Mouse (Mus musculus): ENCODE data around the gene Btnl9. TPM values are rescaled to one million over a fixed set of nuclear protein-coding genes. Genes with fewer than 3 reads are reported as not detected.

Btnl9 gene
- total and polyA plus RNA-seq, 2 experiments from 2014 or later, result 11.2 to 33.4 TPM

- ATAC-seq (ENCODE audit: insufficient read depth, low read depth), result peak; percentile 92
- no peak for TF ChIP-seq CTCF (IDR thresholded peaks at IDR 0.05; ENCODE audit: low read depth)
- no peak; the same call in none of the 2 replicates for TF ChIP-seq EP300 (IDR thresholded peaks at IDR 0.05; ENCODE audit: low read depth)
Measured at GRCm38 (mm10) chr11:49203129-49203768, 16.3 kb upstream of the Btnl9 start, which contains the start of gene Zfp62. TSS of gene Zfp62 (plus strand) at chr11:49203292.

GRCm38 (mm10) chr11:49202523-49203061, 15.6 kb upstream of the Btnl9 start:
- ATAC-seq (ENCODE audit: insufficient read depth, low read depth) (0 out of 2 replicates have a peak, but pooled peaks have one; percentile 10), DNase-seq (ENCODE audit: low spot score) (peak; percentile 67)
- 2% methylated on average over 10 of the region's 10 CpGs for WGBS
- H3K9ac ChIP-seq (replicated peaks; ENCODE audit: low read depth, low read length), result peak overlapping the region; percentile 96
- H3K36me3 ChIP-seq (replicated peaks; ENCODE audit: control insufficient read depth, insufficient read depth, low read length), result peaks cover 9% of the 10 kb centered on the region; the same call in 1 of the 2 replicates
- H3K27ac ChIP-seq (ENCODE audit: low read depth), result peak overlapping the region; percentile 100
- peak overlapping the region; percentile 82 for H3K4me2 ChIP-seq (ENCODE audit: low read depth, low read length)
- H3K9me3 ChIP-seq (replicated peaks; ENCODE audit: control insufficient read depth, low read length), result no peaks in the 10 kb centered on the region
- no peaks in the 10 kb centered on the region for H3K27me3 ChIP-seq (ENCODE audit: control insufficient read depth, insufficient read depth, low read length)
- H3K4me3 ChIP-seq (ENCODE audit: low read depth, low read length), result peak overlapping the region; percentile 82
- TF ChIP-seq CTCF (IDR thresholded peaks at IDR 0.05; ENCODE audit: low read depth), result no peak
- no peak for TF ChIP-seq EP300 (IDR thresholded peaks at IDR 0.05; ENCODE audit: low read depth)
- peaks cover 21% of the 10 kb centered on the region for H3K4me1 ChIP-seq (ENCODE audit: control insufficient read depth, insufficient read depth)

More at GRCm38 (mm10) chr11:49203129-49203768, 16.3 kb upstream of the Btnl9 start, which contains the start of gene Zfp62:
- Histone ChIP-seq H3K4me1 (ENCODE audit: control insufficient read depth, insufficient read depth) (peaks cover 22% of the 10 kb centered on the region), H3K27me3 (ENCODE audit: control insufficient read depth, insufficient read depth, low read length) (no peaks in the 10 kb centered on the region), H3K9me3 (replicated peaks; ENCODE audit: control insufficient read depth, low read length) (no peaks in the 10 kb centered on the region), H3K4me2 (ENCODE audit: low read depth, low read length) (peak within 1 kb of the TSS; percentile 82), H3K4me3 (ENCODE audit: low read depth, low read length) (peak within 1 kb of the TSS; percentile 82), H3K9ac (replicated peaks; ENCODE audit: low read depth, low read length) (peak within 1 kb of the TSS; percentile 96), H3K36me3 (replicated peaks; ENCODE audit: control insufficient read depth, insufficient read depth, low read length) (peaks cover 9% of the 10 kb centered on the region; the same call in 1 of the 2 replicates), H3K27ac (ENCODE audit: low read depth) (peak within 1 kb of the TSS; percentile 100)
- WGBS, result 0% methylated on average over 47 of the region's 47 CpGs
- DNase-seq (ENCODE audit: low spot score), result peak; percentile 93

GRCm38 (mm10) chr11:49202071-49202470, 15.1 kb upstream of the Btnl9 start:
- Histone ChIP-seq H3K4me2 (ENCODE audit: low read depth, low read length) (peak overlapping the region; percentile 82), H3K27ac (ENCODE audit: low read depth) (peak overlapping the region; percentile 100), H3K9ac (replicated peaks; ENCODE audit: low read depth, low read length) (peak overlapping the region; percentile 96), H3K9me3 (replicated peaks; ENCODE audit: control insufficient read depth, low read length) (no peaks in the 10 kb centered on the region), H3K4me3 (ENCODE audit: low read depth, low read length) (peak overlapping the region; percentile 82), H3K36me3 (replicated peaks; ENCODE audit: control insufficient read depth, insufficient read depth, low read length) (peaks cover 9% of the 10 kb centered on the region; the same call in 1 of the 2 replicates), H3K4me1 (ENCODE audit: control insufficient read depth, insufficient read depth) (peaks cover 18% of the 10 kb centered on the region), H3K27me3 (ENCODE audit: control insufficient read depth, insufficient read depth, low read length) (no peaks in the 10 kb centered on the region)
- ATAC-seq (ENCODE audit: insufficient read depth, low read depth), result no peak
- TF ChIP-seq EP300 (IDR thresholded peaks at IDR 0.05; ENCODE audit: low read depth) (no peak), CTCF (IDR thresholded peaks at IDR 0.05; ENCODE audit: low read depth) (no peak)
- WGBS, result 39% methylated on average over 2 of the region's 2 CpGs
- no peak for DNase-seq (ENCODE audit: low spot score)

DNA sequence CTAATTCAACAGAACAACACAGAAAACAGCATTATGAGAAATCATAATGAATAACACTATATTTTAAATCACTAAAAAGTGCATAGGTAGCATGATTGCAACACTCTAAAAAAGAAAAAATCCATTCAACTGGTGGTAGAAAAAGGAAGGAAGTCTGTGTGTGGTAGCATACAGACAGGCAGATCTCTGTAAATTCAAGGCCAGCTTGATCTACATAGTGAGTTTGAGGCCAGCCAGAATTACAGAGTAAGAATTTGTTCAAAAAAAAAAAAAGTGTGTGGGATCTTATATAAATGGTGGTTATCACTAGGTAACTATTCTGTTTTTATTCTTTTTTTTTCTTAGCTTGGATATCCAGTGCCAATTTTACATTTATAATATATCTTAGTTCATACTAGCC, 14.2 kb upstream of the Btnl9 start:
- no peaks in the 10 kb centered on the region for H3K9me3 ChIP-seq (replicated peaks; ENCODE audit: control insufficient read depth, low read length)
- TF ChIP-seq CTCF (IDR thresholded peaks at IDR 0.05; ENCODE audit: low read depth), result no peak
- TF ChIP-seq EP300 (IDR thresholded peaks at IDR 0.05; ENCODE audit: low read depth), result no peak
- peaks cover 18% of the 10 kb centered on the region for H3K4me1 ChIP-seq (ENCODE audit: control insufficient read depth, insufficient read depth)
- no peak overlapping the region for H3K27ac ChIP-seq (ENCODE audit: low read depth)
- DNase-seq (ENCODE audit: low spot score) (no peak), ATAC-seq (ENCODE audit: insufficient read depth, low read depth) (no peak)
- H3K36me3 ChIP-seq (replicated peaks; ENCODE audit: control insufficient read depth, insufficient read depth, low read length), result 0 out of 2 replicates have a peak, but pooled peaks cover under 1% of the 10 kb centered on the region
- H3K9ac ChIP-seq (replicated peaks; ENCODE audit: low read depth, low read length), result no peak overlapping the region
- H3K4me3 ChIP-seq (ENCODE audit: low read depth, low read length), result no peak overlapping the region
- H3K4me2 ChIP-seq (ENCODE audit: low read depth, low read length), result no peak overlapping the region
- H3K27me3 ChIP-seq (ENCODE audit: control insufficient read depth, insufficient read depth, low read length), result no peaks in the 10 kb centered on the region

- Histone ChIP-seq H3K4me3 (ENCODE audit: low read depth, low read length) (no peak overlapping the region), H3K4me1 (ENCODE audit: control insufficient read depth, insufficient read depth) (peaks cover 18% of the 10 kb centered on the region), H3K27ac (ENCODE audit: low read depth) (no peak overlapping the region), H3K4me2 (ENCODE audit: low read depth, low read length) (no peak overlapping the region), H3K27me3 (ENCODE audit: control insufficient read depth, insufficient read depth, low read length) (no peaks in the 10 kb centered on the region), H3K36me3 (replicated peaks; ENCODE audit: control insufficient read depth, insufficient read depth, low read length) (no peaks in the 10 kb centered on the region), H3K9ac (replicated peaks; ENCODE audit: low read depth, low read length) (no peak overlapping the region), H3K9me3 (replicated peaks; ENCODE audit: control insufficient read depth, low read length) (no peaks in the 10 kb centered on the region)
- TF ChIP-seq CTCF (IDR thresholded peaks at IDR 0.05; ENCODE audit: low read depth) (no peak), EP300 (IDR thresholded peaks at IDR 0.05; ENCODE audit: low read depth) (no peak)
- DNase-seq (ENCODE audit: low spot score) (no peak), ATAC-seq (ENCODE audit: insufficient read depth, low read depth) (no peak)
Measured at GRCm38 (mm10) chr11:49200666-49201065, 13.7 kb upstream of the Btnl9 start.

All from heart, postnatal 0 days (tissue).